Mouse (Mus musculus) heart, postnatal 25 days (tissue): ENCODE measurements at regions not wholly inside any gene's neighbourhood (a gene's known extent, or its start where the extent isn't known, plus 50 kb on each side); places are given as distances from the start of the nearest gene placed in this dataset.

Experiments
- DNase-seq: peaks from one replicate; pipeline ENCODE4 v3.0.0; 2022; ENCODE audit warnings: low spot score
- intact Hi-C: fragments of 180-260 bp; cut with DNase I; formaldehyde crosslinking; loops from one replicate; pipeline ENCODE4 v1.15.1; 2025

DNA sequence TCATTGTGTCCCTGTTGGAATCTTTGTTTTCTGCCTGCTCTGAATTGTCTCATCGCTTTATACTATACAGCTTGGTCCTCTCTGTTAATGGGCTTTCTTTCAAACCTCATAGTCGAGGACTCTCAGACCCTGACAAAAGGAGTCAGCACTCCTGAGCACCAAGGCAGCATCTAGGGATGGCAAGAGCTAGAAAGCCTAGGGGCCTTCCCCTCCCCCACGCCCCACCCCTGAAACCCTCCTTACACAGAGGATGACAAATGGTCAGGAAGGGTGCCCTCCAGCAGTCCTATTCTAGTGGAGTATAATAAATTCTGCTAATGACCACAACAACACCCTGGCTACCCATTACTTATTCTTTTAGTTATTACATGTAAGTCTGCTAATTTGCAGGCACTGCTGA lies 74.4 kb downstream of the Tbx19 start:
- intact Hi-C loops, result no loop called here
- no peak for DNase-seq

DNA sequence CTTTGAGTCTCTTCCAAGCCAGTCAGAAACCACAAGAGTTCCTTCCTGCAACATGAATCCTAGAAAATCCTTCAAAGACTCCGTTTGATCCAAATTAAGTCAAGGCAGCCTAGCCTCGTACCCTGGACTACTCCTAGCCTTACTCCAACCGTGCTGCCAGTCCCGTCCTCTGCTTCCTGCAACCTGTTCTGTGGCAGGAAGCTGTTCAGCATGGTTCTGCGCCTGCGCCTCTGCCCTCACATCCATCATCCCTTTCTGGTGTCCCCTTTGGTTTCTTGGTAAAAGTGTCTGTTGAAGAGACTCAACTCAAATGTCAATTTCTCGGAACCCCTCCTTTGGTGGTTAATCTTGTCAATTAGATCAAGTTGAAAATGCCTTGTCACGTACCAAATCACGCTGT lies 75.8 kb downstream of the Tbx19 start:
- intact Hi-C loops, result no loop called here

DNA sequence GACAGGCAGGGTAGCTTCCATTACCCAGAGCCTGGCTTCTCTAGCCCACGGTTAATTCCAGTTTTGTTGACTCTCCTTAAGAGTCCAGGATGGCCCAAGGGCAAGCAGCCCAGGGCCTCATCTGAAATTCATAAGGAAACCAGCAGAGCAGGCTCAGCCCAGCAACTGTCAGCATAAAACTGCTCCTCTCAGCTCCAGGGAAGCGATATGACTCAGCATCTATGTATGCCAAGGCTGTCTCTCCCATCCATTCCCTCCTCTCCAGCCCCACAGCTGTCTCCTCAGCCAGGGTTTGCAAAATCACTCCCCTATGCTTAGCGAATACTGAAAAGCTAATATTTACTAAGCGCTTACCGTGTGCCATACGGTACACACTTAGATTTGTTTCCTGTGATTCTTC lies 76.4 kb downstream of the Tbx19 start:
- DNase-seq, result peak; percentile 48
- intact Hi-C loops, result no loop called here

More for the DNA sequence above, 75.8 kb downstream of the Tbx19 start:
- DNase-seq, result no peak

DNA sequence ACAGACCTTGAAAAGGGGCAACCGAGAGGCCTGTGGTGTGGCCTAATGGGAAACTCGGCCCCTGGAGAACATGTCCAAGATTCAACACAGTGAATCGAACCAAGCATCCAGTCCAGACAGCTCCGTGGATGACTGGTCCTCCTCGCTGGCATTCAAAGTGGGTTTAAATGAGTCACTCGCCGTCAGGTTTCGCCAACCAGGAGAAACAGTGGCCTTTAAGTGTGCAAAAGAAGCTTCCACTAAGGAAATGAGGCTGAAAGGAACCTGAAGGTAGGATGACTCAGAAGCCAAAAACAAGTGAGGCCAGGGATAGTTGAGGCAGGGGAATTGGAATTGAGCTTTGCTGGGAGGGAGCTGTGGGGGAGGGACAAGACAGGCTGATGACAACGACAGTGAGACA lies 80.2 kb downstream of the Tbx19 start:
- intact Hi-C loops, result no loop called here
- DNase-seq, result no peak

DNA sequence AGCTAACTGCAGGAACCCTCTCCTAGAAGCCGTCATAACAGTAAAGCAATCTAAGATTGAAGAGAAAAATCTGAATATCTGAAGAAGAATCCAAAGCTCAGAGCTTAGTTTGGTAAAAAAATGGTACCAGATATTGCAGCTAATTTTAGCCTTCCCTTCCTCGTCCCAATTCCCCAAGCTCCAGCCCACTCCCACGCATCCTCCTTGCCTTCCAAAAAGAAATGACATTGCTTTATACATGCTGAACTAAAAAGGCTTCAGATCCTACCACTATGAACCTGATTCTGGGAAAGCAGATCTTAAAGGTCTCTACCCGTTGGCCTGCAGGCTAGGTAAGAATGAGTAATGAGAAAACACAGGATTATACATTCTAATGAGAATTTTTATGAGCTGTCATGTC lies 83.3 kb downstream of the Tbx19 start:
- DNase-seq, result no peak
- intact Hi-C loops, result no loop called here

DNA sequence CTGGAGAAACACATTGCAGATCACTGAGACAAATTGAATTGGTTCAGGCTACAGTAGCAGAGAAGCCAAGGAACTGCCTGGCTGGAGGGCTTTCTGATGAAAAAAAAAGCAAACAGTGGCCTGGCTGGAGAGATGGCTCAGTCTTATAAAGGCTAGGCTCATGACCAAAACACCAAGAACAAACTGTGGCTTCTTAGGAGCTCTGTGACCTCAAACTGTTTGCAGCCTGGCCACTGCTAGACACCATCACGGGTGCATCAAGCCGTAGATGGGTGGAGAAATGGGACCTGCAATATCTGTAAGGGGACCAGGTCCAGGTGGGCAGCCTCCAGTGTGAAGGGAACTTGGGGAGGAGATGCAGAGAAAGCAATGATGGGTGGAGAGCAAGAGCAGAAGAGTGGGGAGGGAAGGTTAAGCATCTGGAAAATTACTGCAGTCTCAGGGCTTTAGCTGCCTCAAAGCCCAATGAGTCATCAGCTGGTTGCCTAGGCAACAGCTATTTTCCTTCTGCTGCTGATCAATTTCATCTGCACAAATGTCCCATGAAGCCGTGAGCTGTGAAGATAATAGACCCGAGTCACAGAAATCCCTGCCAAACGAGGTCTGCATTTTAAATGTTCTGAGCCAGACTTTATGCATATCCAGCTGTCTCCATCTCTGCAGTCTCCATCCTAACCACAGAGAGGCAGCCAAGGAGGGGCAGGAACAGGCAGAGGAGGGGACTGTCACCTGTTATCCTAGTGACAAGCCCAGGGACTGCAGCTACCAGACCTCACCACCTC lies 85.1 kb downstream of the Tbx19 start:
- peak; percentile 28 for DNase-seq
- intact Hi-C loops, result no loop called here

DNA sequence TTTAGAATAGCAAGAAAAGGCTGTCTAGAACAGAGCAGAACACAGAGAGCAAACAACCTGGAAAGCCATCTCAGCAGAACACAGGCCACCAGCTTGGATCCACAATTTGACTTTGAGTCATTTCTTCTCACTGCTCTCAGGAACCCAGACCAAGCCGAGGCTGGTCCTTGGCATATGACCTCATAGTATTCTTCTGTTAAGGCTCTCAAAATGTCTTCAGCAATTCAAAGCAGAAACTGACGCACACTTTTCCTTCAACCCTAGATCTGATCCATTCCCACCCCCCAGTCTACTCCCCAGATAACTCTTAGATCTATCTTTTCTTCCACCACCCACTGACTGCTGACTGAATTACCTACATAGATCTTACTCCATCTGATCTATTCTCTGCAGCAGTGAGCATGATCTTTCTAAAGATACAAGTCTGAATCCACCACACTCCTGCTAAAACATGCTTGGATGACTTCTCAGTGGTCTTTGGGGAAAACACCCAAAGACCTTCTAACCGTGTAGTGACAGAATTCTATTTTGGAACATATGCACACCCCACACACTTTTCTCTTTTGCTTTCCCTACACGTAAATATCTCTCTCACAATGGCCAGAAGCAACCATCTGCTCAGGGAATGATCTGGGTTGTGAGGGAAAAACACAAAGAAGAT lies 88.6 kb downstream of the Tbx19 start:
- intact Hi-C loops, result no loop called here
- DNase-seq, result no peak

DNA sequence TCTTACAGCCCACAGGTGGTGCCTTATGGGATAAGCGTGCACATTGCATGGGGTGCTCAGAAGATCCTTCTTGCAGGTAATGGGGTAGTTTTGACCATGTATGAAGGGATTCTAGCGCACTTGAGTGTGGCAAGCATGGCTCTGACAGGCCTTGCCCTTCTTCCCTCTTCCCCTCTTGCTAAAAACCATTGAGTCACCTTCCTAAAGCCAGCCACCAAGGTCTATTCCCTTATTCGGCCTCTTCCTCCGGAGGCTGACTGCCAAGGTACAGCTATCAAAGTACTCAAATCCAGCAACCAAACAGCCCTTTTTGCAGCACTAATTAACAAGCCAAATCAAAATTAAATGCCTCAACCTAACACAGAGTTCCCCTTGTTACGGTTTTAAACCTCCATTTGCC lies 95.6 kb downstream of the Tbx19 start:
- DNase-seq, result no peak
- intact Hi-C loops, result no loop called here

DNA sequence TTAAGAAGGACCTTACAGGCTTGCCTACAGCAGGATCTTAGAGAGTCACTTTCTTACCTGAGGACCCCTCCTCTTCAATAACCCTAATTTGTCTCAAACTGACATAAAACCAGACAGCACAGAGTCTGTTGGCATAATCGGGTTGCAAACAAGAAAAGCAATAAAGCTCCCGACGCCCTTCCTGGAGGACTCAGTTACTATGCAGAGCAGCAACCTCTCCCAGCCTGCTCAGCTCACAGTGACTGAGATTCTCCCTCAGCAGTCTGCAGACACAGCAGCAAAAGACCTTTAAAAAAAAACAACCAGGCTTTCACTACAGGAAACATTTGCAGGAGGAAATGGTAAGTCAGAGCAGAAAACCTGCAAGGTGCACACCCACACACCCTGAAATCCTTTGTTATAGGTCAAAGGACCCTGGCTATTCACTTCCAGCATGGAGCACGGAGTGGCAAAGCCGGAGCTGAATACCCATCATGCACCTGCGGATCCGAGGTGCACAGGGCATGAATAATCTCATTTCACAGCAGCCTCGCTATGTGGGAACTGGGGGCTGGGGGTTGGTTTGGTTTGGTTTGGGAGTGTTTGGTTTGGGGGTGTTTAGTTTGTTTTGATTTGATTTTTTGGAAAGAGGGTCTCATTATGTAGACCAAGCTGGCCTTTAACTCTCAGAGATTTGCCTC lies 97.6 kb downstream of the Tbx19 start:
- DNase-seq, result no peak
- intact Hi-C loops, result no loop called here

DNA sequence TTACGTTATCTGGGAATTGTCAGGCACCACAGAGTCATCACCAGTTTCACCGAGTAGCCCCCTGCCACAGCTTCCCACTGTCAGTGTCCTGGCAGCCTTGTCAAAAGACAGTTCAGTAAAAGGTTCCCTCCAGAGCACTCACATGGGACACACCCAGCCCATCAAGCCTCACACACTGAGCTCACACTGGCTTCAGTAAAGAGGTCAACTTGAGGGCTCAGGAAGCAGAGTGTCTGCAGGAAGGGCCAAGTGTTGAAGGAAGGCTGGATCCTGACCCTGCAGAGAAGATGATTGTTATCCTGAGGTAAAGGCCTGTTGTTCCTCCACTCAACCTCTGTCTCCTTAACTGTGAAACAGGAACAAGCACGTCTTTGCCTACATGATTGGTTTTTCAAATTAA lies 99.2 kb downstream of the Tbx19 start:
- intact Hi-C loops, result no loop called here
- DNase-seq, result no peak

DNA sequence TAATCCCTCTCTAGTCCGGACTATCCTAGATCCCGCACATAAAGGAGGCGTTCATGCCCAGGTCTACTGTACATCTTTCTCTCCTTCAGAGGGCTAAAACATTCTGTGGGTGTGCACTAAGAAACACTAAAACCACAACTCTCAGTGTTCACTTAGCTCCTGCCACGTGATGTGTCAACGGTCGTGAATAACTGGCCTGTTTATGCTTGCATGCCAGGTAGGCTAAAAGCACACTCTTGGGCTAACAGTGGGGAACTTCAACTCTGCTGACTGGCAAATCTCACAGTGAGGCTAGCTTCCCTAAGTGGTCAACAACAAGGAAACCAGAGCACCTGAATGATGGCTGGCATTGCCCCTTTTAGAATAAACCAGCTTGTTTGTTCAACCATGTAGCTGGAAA lies 106.3 kb downstream of the Tbx19 start:
- intact Hi-C loops, result no loop called here

DNA sequence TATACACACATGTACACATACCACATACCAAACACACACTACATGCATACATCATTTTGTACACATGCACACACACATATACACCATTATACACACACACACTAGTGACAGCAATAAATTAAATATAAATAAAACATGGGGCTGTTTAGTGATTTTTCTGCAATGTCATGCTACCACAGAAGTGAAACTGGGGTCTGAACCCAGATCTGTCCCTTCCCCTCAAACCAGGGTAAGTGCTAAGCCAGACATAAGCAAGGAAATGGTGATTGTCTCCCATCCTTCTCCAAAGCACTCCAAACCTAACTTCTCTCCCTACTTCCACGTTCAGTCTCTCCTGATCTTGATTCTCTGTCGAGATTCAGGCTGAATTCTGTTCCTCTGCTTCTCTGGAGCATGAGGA lies 109.3 kb downstream of the Tbx19 start:
- intact Hi-C loops, result no loop called here

More for the DNA sequence above, 106.3 kb downstream of the Tbx19 start:
- DNase-seq, result no peak

DNA sequence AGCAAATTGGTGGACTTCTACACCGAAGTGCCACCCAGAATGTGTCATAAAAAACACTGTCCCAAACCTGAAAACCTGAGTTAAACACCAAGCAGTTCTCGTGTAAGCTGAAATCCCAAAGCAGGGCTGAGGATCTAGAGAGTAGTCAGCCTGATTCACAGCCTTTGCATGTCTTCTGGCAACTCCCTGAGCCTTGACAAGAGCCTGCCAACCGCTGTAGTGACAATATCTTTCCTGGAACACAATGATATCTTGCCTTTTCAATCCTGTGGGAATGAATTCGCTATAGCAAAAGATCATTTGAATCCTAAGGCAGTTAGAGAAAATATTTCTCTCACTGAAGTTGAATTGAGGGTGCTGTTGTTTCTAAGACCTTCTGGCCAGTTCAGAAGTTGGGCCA lies 110.4 kb downstream of the Tbx19 start:
- intact Hi-C loops, result no loop called here
- DNase-seq, result peak; percentile 6

More for the DNA sequence above, 109.3 kb downstream of the Tbx19 start:
- no peak for DNase-seq

DNA sequence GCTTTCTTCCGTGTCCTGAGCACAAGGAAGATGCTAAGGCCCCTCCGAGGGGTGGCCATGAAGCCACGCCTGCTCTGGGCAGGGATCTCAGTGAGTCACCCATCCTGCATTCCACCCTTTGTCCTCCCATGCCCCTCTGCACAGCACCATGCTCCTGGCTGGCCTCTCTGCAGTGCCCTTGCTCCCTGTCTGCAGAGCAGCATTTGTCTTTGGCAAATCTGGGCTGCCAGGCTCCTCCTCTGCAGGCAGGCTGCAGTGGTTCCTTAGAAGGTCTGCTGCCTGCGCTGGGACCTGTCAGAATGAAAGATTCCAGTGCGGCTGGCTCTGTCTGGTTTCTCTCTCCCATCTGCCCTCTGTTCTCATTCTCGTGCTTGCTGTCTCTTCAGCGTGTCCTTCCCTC lies 111.3 kb upstream of the Xcl1 start:
- peak; percentile 29 for DNase-seq
- intact Hi-C loops, result loop anchor here (5.0 kb wide), 1 partner anchor 71 kb away; no protein-coding TSS in a partner anchor

DNA sequence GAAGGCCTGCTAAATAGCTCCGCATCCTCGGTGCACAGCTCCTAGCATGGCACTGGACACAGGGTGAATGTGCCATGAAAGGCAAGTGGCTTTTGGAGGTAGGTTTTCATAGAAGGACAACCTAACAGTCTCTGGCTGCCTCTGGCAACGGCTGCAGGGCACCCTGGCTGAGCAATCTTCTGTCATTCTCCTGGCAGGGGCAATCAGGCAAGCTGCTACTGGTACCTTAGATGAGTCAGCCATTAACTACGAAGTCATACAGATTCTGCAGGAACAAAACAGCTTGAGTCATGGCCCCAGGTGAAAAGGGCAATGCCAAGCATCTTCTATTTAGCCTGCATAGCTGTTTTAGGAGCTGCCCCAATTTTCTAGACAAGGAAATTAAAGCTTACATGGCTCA lies 110.7 kb upstream of the Xcl1 start:
- intact Hi-C loops, result loop anchor here (5.0 kb wide), 1 partner anchor 71 kb away; no protein-coding TSS in a partner anchor
- no peak for DNase-seq

DNA sequence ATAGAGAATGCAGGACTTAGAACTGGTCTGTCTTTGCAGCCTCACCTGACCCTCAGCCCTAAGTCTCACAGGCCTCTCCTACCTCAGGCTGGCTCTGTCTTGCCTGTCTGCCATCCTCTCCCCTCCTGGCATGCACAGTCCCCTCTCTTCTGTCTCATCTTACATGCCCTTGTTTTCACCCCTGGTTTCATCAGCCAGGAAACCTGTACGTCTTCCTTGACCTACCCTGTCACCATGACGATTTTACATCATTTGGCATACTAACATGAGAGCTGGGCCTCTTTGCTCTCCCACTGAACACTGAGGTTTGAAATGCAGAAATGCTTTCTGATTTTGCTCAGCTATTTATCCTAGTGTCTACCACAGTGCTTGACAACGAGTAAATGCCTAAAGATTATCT lies 108.0 kb upstream of the Xcl1 start:
- intact Hi-C loops, result no loop called here
- no peak for DNase-seq

DNA sequence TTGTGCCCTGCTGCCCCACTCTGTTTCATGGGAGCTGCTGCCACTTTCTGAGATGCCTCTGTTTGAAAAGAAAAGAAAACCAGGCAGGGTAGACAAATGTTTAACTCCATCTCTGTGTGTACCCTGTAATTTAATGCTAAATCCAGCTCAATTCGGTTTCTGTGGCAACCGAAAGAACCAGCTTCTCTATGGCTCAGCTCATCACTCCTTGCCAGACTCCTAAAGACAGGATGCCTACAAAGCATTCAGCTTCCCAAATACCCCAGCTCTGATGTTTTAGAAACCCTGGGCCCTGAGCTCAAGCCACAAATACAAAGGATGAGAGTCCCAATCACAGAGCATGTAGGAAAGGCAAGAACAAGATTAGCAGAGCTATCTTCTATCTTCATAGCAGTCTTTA lies 106.8 kb upstream of the Xcl1 start:
- intact Hi-C loops, result no loop called here
- no peak for DNase-seq

DNA sequence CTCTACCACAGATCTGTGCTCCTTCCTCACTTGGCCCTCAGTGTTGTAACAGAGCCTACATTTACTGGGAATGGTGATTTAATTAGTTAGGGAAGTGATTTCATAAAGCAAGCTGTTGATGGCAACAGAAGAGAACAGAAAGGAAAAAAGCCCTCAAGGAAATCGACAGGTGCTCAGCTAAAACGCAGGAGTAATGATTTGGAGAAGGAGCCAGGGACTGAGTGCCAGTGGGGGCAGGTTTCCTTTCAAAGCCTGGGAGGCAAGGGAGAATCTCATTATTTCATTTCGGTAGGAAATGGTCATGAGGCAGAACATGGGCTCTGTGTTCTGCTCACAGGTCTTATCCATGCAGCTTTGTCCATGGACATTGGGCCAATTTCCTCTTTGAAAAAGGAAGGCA lies 101.3 kb upstream of the Xcl1 start:
- intact Hi-C loops, result no loop called here
- no peak for DNase-seq

DNA sequence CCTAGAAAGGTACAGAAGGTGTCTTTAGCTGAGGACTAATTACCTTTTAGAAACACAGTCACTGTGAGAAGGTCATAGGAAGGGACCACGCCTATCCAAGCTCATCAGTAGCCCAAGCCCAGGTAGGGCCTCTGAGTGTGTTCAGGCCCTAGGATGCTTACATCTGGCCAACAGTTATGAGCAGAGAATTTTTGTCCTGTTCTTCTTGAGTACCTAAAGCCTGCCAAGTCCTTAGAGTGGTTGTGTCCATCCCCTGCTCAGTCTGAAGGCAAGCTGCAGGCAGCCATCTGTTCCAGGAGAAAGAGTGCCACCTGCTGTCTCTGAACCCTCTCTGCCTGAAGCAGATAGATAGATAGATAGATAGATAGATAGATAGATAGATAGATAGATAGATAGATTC lies 100.3 kb upstream of the Xcl1 start:
- intact Hi-C loops, result no loop called here
- DNase-seq, result no peak

DNA sequence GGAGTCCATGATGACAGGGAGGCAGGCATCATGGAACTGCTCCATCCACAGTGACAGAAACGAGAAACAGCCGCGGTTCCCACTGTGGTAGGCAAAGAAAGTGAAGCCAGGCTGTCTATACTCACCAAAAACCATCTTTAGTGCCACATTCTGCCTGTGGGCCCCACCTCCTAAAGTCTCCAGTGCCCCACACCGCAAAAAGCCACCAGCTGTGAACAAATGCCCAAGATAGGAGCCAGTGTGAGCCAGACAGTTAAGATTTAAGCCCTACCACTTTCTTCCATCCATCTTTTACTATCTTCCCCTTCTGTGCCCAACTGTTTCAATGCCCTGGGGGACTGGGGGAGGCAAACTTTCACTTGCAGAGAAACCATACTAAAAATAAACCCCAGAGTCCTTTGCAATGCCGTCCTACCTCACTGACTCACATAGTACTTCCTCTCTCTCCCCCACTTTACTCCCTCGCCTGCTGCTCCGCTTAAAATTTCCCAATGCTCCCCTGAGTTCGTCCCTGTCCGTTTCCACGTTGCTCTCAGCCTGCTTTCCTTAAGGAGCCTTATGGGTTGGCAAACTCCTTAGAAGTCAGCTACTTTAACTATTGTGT lies 85.7 kb upstream of the Xcl1 start:
- intact Hi-C loops, result no loop called here
- DNase-seq, result no peak
